Mouse (Mus musculus): ENCODE measurements around the gene Ghrl. TPM values are rescaled to one million over a fixed set of nuclear protein-coding genes. Genes with fewer than 3 reads are reported as not detected.

Gene Ghrl
- polyA plus RNA-seq (2015; fragmentation: Nextera tagmentation; extraction: Ambion mirVana) = not detected in 2 replicates

DNA sequence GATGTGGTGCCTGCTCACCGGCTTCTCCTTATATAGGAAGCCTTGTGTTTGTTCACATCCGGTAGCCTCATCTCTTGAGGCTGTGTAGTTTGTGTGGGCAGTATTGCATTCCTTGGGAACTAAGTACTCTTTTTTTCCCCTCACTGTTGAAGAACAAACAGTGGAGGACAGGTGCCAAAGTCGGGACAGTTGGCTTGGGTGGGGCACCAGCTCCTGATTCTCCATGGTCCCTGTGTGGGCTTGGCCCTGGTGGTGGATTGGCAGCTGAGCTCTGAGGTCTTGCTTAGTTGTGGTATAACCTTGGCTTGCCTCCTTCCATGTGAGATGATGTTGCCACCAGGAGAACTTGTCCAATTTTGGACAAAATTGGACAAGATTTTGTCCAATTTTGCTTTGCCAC, at the start of gene Ghrl:
TSS of gene Ghrl (minus strand) at position 3 of the 400 bp plus-strand sequence.
- WGBS (ENCODE audit: insufficient replicate concordance) = 83% methylated on average over 3 of the region's 3 CpGs
- Histone ChIP-seq H3K27ac (peak within 1 kb of the TSS; percentile 64), H3K27me3 (no peaks in the 10 kb centered on the region), H3K4me2 (no peak within 1 kb of the TSS), H3K9ac (no peak within 1 kb of the TSS), H3K4me3 (replicated peaks) (no peak within 1 kb of the TSS), H3K36me3 (peaks cover 87% of the 10 kb centered on the region), H3K9me3 (replicated peaks) (no peaks in the 10 kb centered on the region), H3K4me1 (replicated peaks) (peaks cover 19% of the 10 kb centered on the region)
- no peak for ATAC-seq (ENCODE audit: low read depth)
- DNase-seq = no peak

DNA sequence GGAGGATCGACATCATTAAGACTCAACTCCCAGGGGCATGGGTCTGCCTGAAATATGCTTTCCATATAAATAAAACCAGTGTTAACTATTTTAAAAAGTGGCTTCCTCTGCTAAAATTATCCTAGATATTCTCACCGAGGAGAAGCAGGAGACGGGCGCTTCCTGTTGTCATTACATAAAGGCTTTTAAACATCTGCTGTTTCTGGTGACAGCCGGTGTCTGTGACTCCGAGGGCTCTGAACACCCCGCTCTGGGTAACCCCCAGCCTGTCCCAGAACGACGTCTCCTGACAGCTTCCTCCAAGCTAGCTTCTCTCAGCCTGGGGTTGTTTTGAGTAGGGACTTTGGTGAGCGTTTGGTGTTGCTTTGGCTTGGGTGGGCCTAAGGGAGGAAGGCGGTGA, 49.1 kb upstream of the Ghrl start:
- Histone ChIP-seq H3K36me3 (no peaks in the 10 kb centered on the region), H3K4me2 (no peak overlapping the region), H3K4me1 (replicated peaks) (no peaks in the 10 kb centered on the region), H3K9me3 (replicated peaks) (no peaks in the 10 kb centered on the region), H3K9ac (no peak overlapping the region), H3K27ac (no peak overlapping the region), H3K4me3 (replicated peaks) (no peak overlapping the region), H3K27me3 (no peaks in the 10 kb centered on the region)
- 46% methylated on average over 11 of the region's 11 CpGs for WGBS (ENCODE audit: insufficient replicate concordance)
- ATAC-seq (ENCODE audit: low read depth) = no peak
- DNase-seq = no peak

GRCm38 (mm10) chr6:113761644-113762043, 42.0 kb upstream of the Ghrl start:
- DNase-seq (peak; percentile 28), ATAC-seq (ENCODE audit: low read depth) (peak; percentile 26; the same call in 1 of the 2 replicates)
- Histone ChIP-seq H3K4me1 (replicated peaks) (no peaks in the 10 kb centered on the region), H3K9me3 (replicated peaks) (no peaks in the 10 kb centered on the region), H3K4me2 (no peak overlapping the region), H3K36me3 (no peaks in the 10 kb centered on the region), H3K27ac (no peak overlapping the region), H3K27me3 (no peaks in the 10 kb centered on the region), H3K4me3 (replicated peaks) (no peak overlapping the region), H3K9ac (no peak overlapping the region)
- WGBS (ENCODE audit: insufficient replicate concordance) = 19% methylated on average over 7 of the region's 7 CpGs

GRCm38 (mm10) chr6:113749119-113749685, 29.5 kb upstream of the Ghrl start:
- Histone ChIP-seq H3K4me1 (replicated peaks) (0 out of 2 replicates have a peak, but pooled peaks cover 5% of the 10 kb centered on the region), H3K27me3 (peaks cover 41% of the 10 kb centered on the region), H3K27ac (no peak overlapping the region), H3K36me3 (no peaks in the 10 kb centered on the region), H3K4me3 (replicated peaks) (no peak overlapping the region), H3K9ac (no peak overlapping the region), H3K9me3 (replicated peaks) (no peaks in the 10 kb centered on the region), H3K4me2 (no peak overlapping the region)
- 42% methylated on average over 17 of the region's 17 CpGs for WGBS (ENCODE audit: insufficient replicate concordance)
- DNase-seq (no peak), ATAC-seq (ENCODE audit: low read depth) (no peak)

GRCm38 (mm10) chr6:113748351-113748750, 28.7 kb upstream of the Ghrl start:
- 24% methylated on average over 26 of the region's 26 CpGs for WGBS (ENCODE audit: insufficient replicate concordance)
- 0 out of 2 replicates have a peak, but pooled peaks cover 5% of the 10 kb centered on the region for H3K4me1 ChIP-seq (replicated peaks)
- DNase-seq (no peak), ATAC-seq (ENCODE audit: low read depth) (no peak)
- no peak overlapping the region for H3K9ac ChIP-seq
- H3K4me2 ChIP-seq = peak overlapping the region; percentile 14; the same call in 1 of the 2 replicates
- no peaks in the 10 kb centered on the region for H3K9me3 ChIP-seq (replicated peaks)
- no peaks in the 10 kb centered on the region for H3K36me3 ChIP-seq
- peak overlapping the region; percentile 2; the same call in 1 of the 2 replicates for H3K4me3 ChIP-seq (replicated peaks)
- H3K27me3 ChIP-seq = peaks cover 43% of the 10 kb centered on the region
- no peak overlapping the region for H3K27ac ChIP-seq

GRCm38 (mm10) chr6:113747284-113747683, 27.6 kb upstream of the Ghrl start:
- H3K27ac ChIP-seq = no peak overlapping the region
- H3K4me2 ChIP-seq = no peak overlapping the region
- H3K9me3 ChIP-seq (replicated peaks) = no peaks in the 10 kb centered on the region
- no peak overlapping the region for H3K9ac ChIP-seq
- ATAC-seq (ENCODE audit: low read depth) (no peak), DNase-seq (no peak)
- WGBS (ENCODE audit: insufficient replicate concordance) = 72% methylated on average over 14 of the region's 14 CpGs
- no peak overlapping the region for H3K4me3 ChIP-seq (replicated peaks)
- H3K36me3 ChIP-seq = no peaks in the 10 kb centered on the region
- H3K4me1 ChIP-seq (replicated peaks) = 0 out of 2 replicates have a peak, but pooled peaks cover 5% of the 10 kb centered on the region
- H3K27me3 ChIP-seq = peaks cover 43% of the 10 kb centered on the region

DNA sequence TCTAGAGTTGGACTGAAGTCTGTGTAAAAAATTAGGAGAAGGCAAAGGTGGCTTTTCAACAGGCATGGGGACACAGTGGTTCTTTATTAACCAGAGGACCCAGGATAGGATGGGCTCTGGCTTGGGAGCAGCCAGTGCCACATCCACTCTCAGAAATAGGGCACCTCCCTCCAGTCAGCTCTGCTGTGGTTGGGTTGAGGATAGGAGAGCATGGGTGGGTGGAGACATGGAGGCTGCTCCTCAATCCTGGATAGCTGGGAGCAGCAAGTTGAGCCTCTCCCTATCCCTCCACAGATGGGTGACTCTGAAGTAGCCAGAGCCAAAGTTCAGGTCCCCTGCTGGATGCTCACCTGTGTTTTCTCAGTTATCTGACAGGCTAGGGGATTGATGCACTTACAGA, 25.4 kb upstream of the Ghrl start:
- no peak for DNase-seq
- Histone ChIP-seq H3K4me1 (replicated peaks) (peaks cover 8% of the 10 kb centered on the region), H3K4me2 (no peak overlapping the region), H3K27ac (no peak overlapping the region; the same call in 1 of the 2 replicates), H3K36me3 (no peaks in the 10 kb centered on the region), H3K9ac (no peak overlapping the region), H3K27me3 (peaks cover 43% of the 10 kb centered on the region), H3K4me3 (replicated peaks) (no peak overlapping the region), H3K9me3 (replicated peaks) (no peaks in the 10 kb centered on the region)
- no peak for ATAC-seq (ENCODE audit: low read depth)

DNA sequence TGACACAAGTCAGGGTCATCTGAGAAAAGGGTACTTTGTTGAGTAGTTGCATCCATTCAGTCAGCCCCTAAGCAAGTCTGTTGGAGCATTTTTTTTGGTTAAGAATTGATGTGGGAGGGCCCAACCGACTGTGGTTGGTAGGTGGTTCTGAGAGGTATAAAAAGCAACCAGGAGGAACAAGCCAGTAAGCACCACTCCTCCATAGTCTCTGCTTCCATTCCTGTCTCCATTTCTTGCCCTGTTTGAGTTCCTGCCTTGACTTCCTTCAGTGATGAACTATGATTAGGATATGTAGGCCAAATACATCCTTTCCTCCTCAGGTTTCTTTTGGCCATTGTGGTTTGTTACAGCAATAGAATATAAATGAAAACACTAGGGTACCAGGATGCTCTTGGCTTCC, 23.4 kb upstream of the Ghrl start:
- 42% methylated on average over 1 of the region's 1 CpGs for WGBS (ENCODE audit: insufficient replicate concordance)
- no peak for ATAC-seq (ENCODE audit: low read depth)

GRCm38 (mm10) chr6:113742321-113742720, 22.6 kb upstream of the Ghrl start:
- peaks cover 9% of the 10 kb centered on the region for H3K36me3 ChIP-seq
- no peak overlapping the region for H3K27ac ChIP-seq
- H3K9me3 ChIP-seq (replicated peaks) = no peaks in the 10 kb centered on the region
- H3K4me2 ChIP-seq = no peak overlapping the region
- no peak for ATAC-seq (ENCODE audit: low read depth)
- H3K4me3 ChIP-seq (replicated peaks) = no peak overlapping the region
- DNase-seq = no peak
- H3K9ac ChIP-seq = no peak overlapping the region
- 54% methylated on average over 1 of the region's 1 CpGs for WGBS (ENCODE audit: insufficient replicate concordance)
- peaks cover 23% of the 10 kb centered on the region for H3K4me1 ChIP-seq (replicated peaks)
- H3K27me3 ChIP-seq = peaks cover 17% of the 10 kb centered on the region

More for the DNA sequence above, 23.4 kb upstream of the Ghrl start:
- Histone ChIP-seq H3K9me3 (replicated peaks) (no peaks in the 10 kb centered on the region), H3K9ac (no peak overlapping the region), H3K4me2 (no peak overlapping the region), H3K27ac (no peak overlapping the region), H3K4me3 (replicated peaks) (no peak overlapping the region), H3K27me3 (peaks cover 24% of the 10 kb centered on the region), H3K36me3 (peaks cover 2% of the 10 kb centered on the region; the same call in 1 of the 2 replicates), H3K4me1 (replicated peaks) (peaks cover 23% of the 10 kb centered on the region)
- no peak for DNase-seq

GRCm38 (mm10) chr6:113741425-113741824, 21.7 kb upstream of the Ghrl start:
- peaks cover 17% of the 10 kb centered on the region for H3K36me3 ChIP-seq
- no peaks in the 10 kb centered on the region for H3K9me3 ChIP-seq (replicated peaks)
- peaks cover 23% of the 10 kb centered on the region for H3K4me1 ChIP-seq (replicated peaks)
- ATAC-seq (ENCODE audit: low read depth) (no peak), DNase-seq (no peak)
- H3K27ac ChIP-seq = no peak overlapping the region
- H3K9ac ChIP-seq = no peak overlapping the region
- H3K27me3 ChIP-seq = peaks cover 10% of the 10 kb centered on the region
- H3K4me3 ChIP-seq (replicated peaks) = no peak overlapping the region
- WGBS (ENCODE audit: insufficient replicate concordance) = 55% methylated on average over 2 of the region's 2 CpGs
- H3K4me2 ChIP-seq = no peak overlapping the region

DNA sequence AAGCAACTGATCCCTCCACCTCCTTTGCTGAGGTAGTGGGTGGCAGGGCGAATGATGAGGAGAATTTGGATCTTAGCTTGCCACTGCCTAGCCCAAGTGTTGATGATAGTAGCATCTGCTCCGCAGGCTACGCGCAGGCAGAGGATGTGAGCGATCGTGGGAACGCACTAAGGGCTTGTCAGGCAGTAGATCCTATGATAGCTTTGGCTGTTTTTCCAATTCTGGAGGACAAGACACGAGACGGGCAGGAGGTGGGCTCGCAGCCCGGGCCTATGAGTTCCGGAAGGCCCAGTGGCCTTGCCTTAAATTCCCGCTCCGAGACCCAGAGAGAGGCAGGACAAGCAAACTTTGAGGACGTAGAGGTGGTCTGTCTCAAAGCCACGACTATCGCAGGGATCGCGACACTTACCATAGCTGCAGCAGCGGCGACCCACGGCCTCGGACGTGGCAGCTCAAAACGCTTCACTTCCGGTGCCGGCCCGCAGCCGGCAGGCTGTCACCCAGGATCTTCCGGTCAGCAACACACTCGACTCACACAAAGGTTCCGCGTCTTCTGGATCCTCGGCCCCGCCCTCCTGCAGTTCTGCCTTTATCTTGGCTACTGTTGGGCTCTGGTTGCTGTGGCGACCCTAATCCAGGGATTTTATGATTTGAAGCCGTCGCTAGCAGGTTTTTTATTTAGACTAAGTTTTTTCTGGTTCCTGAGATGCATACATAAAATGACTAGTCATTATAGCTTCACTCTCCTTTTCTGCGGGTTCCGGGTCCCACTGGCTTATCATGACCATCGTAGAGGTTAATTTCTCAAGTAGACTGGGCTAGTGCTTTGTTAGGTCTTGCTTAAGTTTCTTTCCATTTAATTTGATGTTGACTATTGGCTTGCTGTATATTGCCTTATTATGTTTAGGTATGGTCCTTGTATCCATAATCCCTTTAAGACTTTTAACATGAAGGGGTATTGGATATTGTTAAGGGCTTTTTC, 20.8 kb upstream of the Ghrl start, which contains the start of gene Sec13:
TSS of gene Sec13 (minus strand) at position 508 of the 982 bp plus-strand sequence.
- peaks cover 23% of the 10 kb centered on the region for H3K4me1 ChIP-seq (replicated peaks)
- peak; percentile 81 for ATAC-seq (ENCODE audit: low read depth)
- 0 out of 2 replicates have a peak, but pooled peaks cover 2% of the 10 kb centered on the region for H3K27me3 ChIP-seq
- H3K9ac ChIP-seq = peak within 1 kb of the TSS; percentile 90
- H3K4me3 ChIP-seq (replicated peaks) = peak within 1 kb of the TSS; percentile 83
- WGBS (ENCODE audit: insufficient replicate concordance) = 7% methylated on average over 41 of the region's 41 CpGs
- no peaks in the 10 kb centered on the region for H3K9me3 ChIP-seq (replicated peaks)
- peaks cover 26% of the 10 kb centered on the region for H3K36me3 ChIP-seq
- DNase-seq = peak; percentile 80
- H3K27ac ChIP-seq = peak within 1 kb of the TSS; percentile 70
- peak within 1 kb of the TSS; percentile 84 for H3K4me2 ChIP-seq

Data from liver, embryonic 13.5 days (tissue).